Mouse (Mus musculus): ENCODE results near the gene 4930522L14Rik.
A peak's percentile ranks its signal among the peaks of the same experiment; 100 is the strongest.
"Not testable (repeated sequence)": the region's sequence is repeated elsewhere in the genome, so short reads cannot be mapped to it uniquely, and the experiment has no call there.

Gene 4930522L14Rik

GRCm38 (mm10) chr5:109751391-109752071 lies at the start of gene 4930522L14Rik:
Gene 4930522L14Rik, minus strand, starts transcription at chr5:109751886.
- peak; percentile 83 for DNase-seq

DNA sequence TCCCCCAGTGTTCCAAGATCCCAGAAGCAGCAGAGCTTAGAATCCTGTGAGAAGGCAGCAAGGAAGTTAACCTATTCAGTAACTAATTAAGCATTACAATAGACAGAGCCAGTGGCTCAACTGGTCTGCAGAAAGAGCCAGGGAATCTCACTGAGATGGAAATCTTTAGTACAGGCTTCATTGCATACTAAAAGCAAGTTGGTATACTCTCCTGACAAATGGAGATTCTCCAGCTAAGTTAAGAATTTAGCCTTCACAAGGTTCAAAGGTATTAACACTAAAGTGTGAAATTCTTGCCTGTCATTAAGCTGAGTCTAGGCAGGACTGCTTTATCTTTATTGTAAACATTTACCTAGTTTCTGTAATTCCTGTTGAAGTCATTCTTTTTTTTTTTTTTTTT lies 49.8 kb upstream of the 4930522L14Rik start:
- not testable (repeated sequence) for DNase-seq

GRCm38 (mm10) chr5:109799948-109800347 lies 48.3 kb upstream of the 4930522L14Rik start:
- DNase-seq = not testable (repeated sequence)

- DNase-seq = not testable (repeated sequence)
Observed at GRCm38 (mm10) chr5:109797017-109797416, 45.3 kb upstream of the 4930522L14Rik start.

GRCm38 (mm10) chr5:109795967-109796652 lies 44.4 kb upstream of the 4930522L14Rik start:
- DNase-seq = peak; percentile 65

DNA sequence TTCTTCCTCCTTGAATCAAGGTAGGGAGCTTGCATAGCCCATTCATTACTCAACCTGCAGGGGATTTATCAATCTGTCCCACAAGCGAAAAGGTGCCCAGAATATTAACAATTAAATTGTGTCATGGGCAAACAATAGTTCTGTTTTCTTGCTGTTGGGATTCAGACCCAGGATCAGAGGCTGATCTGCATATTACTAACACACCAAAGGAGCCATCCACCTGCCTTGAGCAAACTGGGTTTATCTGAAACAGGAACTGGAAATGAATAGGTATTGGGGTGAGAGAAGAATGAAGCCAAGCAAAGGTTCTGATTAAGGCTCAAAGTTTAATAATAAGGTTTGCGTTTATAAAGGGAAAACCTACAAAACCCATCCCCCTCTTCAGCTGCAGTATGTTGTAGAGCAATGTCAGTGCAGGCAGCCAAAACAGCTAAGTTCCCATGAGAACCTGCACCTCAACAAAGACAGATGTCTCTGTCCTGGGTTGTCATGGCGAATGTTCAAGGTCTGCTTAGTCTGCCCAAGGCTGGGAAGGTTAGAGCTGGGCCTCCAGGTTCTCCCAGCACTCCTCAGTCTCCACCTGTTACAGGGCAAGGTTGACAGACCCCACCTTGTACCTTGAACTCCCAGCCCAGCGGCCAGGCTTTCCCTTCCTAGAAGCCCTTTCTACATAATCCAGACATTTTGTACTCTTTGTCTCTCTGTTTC lies 541 bp upstream of the 4930522L14Rik start:
- not testable (repeated sequence) for DNase-seq

- DNase-seq = not testable (repeated sequence)
Observed at GRCm38 (mm10) chr5:109745081-109745480, 6.6 kb downstream of the 4930522L14Rik start.

DNA sequence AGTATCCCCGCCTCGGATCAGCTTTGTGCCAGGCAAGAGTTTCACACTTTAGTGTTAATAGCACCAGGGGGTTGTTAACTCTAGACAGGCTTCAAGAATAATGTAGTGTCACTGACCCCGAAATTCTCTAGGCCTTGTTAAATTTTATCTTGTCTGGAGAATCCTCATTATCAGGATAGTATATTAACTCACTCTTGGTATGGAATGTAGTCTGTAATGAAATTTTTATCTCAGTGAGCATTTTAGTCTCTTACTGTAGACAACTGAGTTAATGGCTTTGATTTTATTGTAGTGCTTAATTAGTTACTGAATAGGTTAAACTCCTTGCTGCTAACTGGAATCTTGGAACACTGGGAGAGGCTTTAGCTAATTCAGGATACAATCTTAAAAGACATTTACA lies 34.3 kb downstream of the 4930522L14Rik start:
- DNase-seq = not testable (repeated sequence)

DNA sequence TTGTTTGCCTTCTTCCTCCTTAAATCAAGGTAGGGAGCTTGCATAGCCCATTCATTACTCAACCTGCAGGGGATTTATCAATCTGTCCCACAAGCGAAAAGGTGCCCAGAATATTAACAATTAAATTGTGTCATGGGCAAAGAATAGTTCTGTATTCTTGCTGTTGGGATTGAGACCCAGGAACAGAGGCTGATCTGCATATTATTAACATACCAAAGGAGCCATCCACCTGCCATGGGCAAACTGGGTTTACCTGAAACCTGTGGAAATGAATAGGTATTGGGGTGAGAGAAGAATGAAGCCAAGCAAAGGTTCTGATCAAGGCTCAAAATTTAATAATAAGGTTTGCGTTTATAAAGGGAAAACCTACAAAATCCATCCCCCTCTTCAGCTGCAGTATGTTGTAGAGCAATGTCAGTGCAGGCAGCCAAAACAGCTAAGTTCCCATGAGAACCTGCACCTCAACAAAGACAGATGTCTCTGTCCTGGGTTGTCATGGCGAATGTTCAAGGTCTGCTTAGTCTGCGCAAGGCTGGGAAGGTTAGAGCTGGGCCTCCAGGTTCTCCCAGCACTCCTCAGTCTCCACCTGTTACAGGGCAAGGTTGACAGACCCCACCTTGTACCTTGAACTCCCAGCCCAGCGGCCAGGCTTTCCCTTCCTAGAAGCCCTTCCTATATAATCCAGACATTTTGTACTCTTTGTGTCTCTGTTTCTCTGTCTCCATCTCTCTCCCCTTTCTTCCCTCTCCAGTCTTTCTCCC lies 60.3 kb downstream of the 4930522L14Rik start:
- DNase-seq = not testable (repeated sequence)

GRCm38 (mm10) chr5:109690537-109691201 lies 61.0 kb downstream of the 4930522L14Rik start, which contains the start of gene 5430403G16Rik:
Gene 5430403G16Rik, minus strand, starts transcription at chr5:109691041.
- DNase-seq = peak; percentile 77

Data from kidney, adult 18-20 months (tissue).